Mouse (Mus musculus) B cell, adult 2 months (primary cell): ENCODE data around the gene Cnppd1.

Experiments
- DNase-seq, 2 experiments: peaks; one replicate each; pipeline ENCODE4 v3.0.0; 2022

Gene Cnppd1

GRCm38 (mm10) chr1:75147411-75148135, 5.1 kb upstream of the Cnppd1 start:
- no peak for DNase-seq

- DNase-seq = no peak
These were observed 3.1 kb upstream of the Cnppd1 start for GRCm38 (mm10) chr1:75145589-75145988.

DNA sequence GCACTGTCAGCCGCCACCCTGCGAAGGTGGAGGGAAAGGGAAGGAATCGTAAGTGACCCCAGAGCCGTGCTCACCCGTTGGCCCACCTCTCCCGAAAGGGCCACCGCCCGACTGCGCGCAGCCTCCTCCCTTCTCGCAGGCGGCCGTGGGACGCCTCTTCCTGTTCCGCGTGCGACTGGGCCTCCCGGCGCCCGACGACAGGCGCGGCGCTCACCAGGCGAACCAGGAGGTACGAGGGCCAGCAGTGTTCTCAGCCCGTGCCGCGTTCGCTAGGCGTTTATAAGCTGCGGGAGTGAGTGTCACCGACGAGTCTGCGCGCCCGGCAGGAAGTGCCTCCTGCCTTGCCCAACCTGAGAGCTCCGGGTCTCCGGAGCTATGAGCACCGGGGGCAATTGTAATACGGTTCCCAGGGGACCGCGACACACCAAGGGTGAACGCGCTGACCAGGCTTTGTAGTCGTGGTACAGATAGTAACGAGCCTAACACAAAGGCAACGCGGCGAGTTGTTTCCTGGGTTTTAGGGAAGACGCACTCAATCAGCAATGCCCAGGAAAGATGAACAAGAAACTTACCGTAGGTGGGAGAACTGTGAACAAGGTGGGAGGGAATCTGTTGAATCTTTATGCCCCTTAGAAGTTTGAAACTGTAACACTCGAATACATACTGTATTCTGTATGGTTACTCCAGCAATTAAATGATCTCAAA, 873 bp downstream of the Cnppd1 start:
- DNase-seq = peak; percentile 69 to 73

DNA sequence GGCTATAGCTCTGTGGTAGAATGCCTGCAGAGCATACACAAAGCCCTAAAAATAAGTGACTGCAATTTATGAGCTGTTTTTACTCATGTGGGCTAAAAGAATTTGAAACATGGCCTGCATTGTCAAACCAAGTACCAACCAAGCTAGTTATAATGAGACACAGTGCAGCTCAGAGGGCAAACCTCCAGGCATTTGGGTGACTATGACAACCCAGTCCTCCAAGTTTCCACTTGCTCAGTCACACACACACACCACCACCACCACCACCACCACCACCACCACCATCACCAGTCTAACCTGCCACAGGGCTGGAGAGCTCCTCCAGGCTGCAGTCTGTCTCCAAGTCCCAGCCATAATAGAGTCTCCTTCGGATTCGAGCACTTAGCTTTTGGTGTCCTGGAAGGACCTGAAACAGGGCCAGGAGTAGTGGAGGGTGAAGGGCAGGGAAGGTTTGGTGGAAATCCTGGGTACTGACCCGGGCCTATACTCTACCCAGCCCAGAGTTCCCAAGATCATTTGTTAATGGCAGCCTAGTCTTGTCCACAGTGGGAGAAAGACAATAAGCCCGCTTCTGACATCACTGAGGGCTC, 1.8 kb downstream of the Cnppd1 start:
- no peak for DNase-seq

GRCm38 (mm10) chr1:75138448-75138847, 4.1 kb downstream of the Cnppd1 start:
- no peak for DNase-seq

- no peak for DNase-seq
These were observed 5.8 kb downstream of the Cnppd1 start for GRCm38 (mm10) chr1:75136730-75137129.

DNA sequence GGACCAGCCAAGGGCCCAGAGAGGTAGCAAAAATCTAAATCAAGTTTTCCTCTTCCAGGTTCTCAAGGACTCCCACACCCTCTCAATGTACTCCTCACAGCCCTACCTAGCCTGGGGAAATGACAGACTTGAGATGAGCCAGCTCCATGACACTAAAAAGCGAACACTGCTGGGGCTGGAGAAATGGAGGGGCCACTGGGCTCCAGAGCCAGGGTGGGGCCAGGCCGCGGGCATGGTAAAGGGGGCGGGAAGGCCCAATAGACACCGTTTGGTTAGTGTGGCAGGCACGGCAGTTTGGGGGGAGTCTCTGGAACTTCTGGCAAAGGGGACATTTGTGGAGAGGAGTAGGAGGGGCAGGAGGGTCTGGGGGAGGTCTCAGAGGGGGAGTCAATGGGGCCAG, 6.2 kb downstream of the Cnppd1 start:
- no peak for DNase-seq

DNA sequence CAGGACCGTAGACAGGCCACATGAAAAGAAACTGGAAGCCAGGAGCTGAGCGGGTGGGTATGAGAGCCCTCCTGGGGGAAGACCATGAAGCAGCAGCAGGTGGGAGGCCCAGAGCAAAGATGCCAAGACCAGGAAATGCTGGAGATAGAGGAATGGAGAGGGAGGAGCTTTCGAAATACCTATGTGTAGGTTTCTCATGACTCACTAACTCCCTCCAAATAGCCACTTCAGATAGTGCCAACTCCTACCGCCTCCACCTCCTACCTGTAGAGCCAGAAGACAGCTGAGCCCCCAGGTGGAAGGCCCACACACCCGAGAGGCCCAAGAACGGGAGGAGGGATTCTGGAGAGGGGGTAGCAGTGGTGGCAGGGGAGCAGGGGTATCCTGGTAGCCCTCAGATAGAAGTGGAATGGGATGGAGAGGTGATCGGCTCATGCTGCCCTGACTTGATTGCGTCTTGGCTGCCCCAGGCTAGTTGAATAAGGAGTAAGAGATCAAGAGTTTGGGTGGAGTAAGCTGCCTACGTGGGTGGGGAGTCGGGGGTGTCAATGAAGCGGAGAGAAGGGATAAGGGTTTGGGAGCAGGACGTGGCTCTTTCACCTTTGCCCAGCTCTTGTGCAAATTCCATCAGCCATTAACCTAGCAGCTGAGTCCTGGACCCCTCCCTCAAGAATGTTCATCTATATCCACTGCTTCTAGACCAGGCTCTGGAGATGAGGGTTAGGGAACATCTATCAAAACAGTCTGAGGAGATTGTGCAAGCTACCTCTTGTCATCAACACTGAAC, 8.9 kb downstream of the Cnppd1 start, which contains the start of gene Slc23a3:
TSS of gene Slc23a3 (minus strand) at position 470 of the 787 bp plus-strand sequence.
- DNase-seq = no peak

DNA sequence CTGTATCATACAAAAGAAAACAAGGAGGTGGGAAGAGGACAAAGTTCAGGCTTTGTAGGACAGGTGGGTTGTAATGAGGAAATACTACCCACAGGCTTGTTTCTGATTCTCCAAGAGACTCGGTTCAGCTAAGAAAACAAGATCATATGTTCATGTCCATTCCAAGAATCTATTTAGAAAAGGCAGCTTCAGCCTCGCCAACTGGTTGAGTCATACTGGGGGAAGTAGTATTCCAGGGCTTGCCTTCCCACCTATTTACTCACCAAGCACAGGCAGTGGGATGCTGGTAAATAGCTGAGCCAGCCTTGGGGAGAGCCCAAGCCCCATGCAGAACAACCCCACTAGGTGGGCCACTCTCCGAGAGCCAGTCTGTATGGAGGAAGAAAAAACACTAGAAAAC, 13.9 kb downstream of the Cnppd1 start:
- no peak for DNase-seq

DNA sequence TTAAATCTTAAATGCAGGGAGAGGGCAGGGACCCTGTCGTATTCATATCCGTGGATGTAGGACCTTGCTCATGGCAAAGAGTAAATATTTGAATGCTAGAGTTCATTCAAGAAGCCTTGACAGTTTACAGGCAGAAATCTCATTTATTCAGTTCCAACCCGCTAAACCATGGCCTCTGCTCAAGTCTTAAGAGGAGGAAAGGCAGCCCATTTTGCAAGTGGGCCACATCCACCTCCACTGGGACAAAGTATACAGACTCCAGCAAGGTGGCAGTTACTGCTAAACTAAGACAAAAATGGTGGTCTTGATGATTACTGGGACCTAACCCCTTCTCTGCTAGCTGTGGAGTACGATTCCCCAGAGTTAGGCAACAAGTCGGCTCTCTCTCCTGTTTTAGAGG, 17.1 kb downstream of the Cnppd1 start:
- DNase-seq = peak in 1 of 2 experiments; percentile 13

GRCm38 (mm10) chr1:75124346-75125321, 17.9 kb downstream of the Cnppd1 start, which contains the start of gene Nhej1:
Gene Nhej1 (minus strand): TSS chr1:75125200.
- DNase-seq = peak; percentile 97

DNA sequence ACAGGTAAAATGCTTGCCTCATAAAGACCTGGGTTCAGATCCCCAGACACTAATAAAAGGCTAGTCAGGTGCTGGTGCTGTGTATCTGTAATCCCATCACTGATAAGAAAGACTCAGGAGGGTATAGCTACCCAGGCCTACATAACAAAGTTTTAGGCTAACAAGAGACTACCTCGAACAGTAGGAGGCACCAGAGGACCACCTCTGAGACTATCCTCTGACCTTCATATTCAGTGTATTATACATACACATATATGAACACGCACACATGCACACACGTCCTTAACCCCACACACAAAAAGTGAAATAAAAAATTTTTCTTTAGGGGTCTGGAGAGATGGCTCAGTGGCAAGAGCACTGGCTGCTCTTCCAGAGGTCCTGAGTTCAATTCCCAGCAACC, 20.3 kb downstream of the Cnppd1 start:
- DNase-seq = peak; percentile 51 to 58
